Mouse (Mus musculus) adrenal gland (tissue): ENCODE measurements around the gene Gm5475.
"Not testable (repeated sequence)": the region's sequence is repeated elsewhere in the genome, so short reads cannot be mapped to it uniquely, and the experiment has no call there.

Source experiments
- intact Hi-C: fragments of 180-260 bp; cut with DNase I; formaldehyde crosslinking; loops from one replicate; pipeline ENCODE4 v1.15.1; 2025
- long read RNA-seq, 2 experiments: library from polyadenylated mRNA; unstranded; transcript quantifications; one replicate each; pipeline ENCODE4 v2.0.0; 2020; ENCODE audit warnings: borderline replicate concordance in 1 of 2; ENCODE audit not compliant: insufficient replicate concordance in 1 of 2

Gm5475 gene
- long read RNA-seq, experiment 1, partial matches to known transcripts: 0 of 1 reads
- long read RNA-seq, experiment 1, other reads (novel, unspliced or antisense): 1 of 1 reads
- long read RNA-seq, experiment 2: 0 reads

DNA sequence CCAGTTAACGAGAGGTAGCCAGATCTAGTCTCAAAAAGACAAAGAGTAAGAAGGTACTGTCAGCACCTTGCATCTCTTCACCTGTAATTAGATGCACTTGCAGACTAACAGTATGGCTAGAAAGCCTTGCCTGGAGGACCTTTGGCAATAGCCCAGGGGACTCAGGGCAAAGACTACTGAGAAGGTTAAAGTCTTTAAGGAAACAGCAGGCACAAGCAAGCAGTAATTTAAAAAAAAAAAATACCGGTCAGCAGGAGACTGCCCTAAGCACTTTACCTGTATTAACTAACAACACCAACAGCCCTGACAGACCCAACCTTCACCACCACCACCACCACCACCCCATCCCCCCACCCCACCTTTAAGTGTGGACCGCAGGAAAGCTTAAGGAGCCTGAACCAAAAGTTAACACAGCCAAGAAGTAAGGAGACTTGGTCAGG is at the start of gene Gm5475:
Gene Gm5475, plus strand, starts transcription at position 390 of the 440 bp plus-strand sequence.
- intact Hi-C loops: not testable (repeated sequence)

GRCm38 (mm10) chr15:100375066-100375465 is 46.9 kb upstream of the Gm5475 start:
- intact Hi-C loops: loop anchor here (10.0 kb wide), 1 partner anchor 110 kb away; no protein-coding TSS in a partner anchor

DNA sequence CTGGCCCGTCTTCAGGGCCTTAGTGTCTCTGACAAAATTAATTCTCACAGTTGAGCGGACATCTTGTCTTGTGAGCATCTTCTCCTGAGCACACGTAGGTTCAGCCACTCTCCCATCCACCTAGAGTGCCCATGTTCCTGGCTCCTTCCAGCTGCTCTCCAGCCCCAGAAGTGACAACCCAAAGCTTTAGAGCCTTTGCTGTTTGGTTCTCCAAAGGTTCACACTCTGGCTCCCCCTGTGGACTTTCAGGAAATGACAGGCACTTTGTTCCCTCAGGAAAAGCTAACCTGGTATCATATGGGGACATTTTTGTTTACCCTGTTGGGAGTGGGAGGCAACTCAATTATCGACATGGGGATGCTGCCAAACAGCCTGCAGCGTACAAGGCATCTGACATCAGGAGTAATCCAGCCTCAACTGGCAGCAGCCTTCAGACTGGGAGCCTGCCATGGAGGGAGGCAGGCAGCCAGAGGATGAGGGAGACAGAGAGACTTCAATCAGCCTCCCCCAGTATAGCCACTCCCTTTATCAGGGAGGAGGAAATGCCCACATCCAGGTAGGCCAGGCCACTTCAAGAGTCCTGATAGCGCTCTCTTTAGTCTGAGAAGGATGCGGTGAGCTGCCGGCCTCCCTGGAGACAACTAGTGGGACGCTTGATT is 44.0 kb upstream of the Gm5475 start:
- intact Hi-C loops: loop anchor here (10.0 kb wide), 1 partner anchor 113 kb away; no protein-coding TSS in a partner anchor

DNA sequence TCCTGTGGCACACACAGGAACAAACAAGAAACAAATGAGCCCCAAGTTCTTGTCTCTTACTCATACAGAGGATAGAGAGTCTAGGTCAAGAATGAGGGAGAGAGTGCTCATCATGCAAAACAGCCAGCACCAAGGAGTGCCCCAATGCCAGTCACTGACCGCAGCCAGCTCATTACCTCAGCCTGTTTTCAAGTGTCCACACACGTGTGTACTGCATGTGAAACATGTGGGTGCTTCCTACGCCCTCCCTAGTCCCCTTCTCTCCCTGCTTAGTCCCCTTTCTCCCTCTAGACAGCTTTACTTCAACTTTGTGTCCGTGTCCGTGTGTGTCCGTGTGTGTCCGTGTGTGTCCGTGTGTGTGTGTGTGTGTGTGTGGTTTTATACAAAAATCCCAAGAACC is 42.3 kb upstream of the Gm5475 start:
- intact Hi-C loops: loop anchor here (10.0 kb wide), 1 partner anchor 115 kb away; no protein-coding TSS in a partner anchor

GRCm38 (mm10) chr15:100380104-100380503 is 41.8 kb upstream of the Gm5475 start:
- intact Hi-C loops: no loop called here

- intact Hi-C loops: no loop called here
Observed at GRCm38 (mm10) chr15:100385705-100386104, 36.2 kb upstream of the Gm5475 start.

DNA sequence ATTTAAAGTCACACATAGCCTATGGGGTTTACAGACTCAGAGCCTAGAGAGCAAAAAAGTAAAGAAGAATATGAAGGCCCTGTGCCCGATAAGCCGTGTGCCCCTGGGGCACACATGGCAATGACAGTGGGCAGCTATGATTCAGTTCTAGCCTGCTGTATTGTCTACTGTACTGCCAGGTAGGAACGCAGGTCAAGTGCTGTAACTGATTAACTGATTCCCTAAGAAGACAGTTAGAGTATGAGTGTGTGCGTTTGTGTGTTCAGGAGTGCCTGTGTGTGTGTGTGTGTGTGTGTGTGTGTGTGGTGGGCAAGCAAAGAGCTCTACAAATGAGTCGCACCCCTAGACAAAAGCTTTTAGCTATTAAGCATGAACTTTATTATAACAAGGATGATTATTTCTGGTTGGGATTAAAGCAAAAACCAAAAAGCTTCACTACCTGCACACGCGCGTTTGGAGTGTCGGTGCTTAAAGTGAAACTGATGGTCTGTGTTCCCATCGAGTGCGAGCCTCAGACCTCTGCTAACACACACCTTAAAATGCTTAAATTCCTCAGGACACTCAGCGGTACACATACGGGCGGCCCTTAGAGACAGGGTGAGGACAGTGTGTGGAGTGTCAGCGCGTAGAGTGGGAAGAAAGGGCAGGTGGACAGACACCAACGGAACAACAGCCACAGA is 34.3 kb upstream of the Gm5475 start:
- intact Hi-C loops: no loop called here

DNA sequence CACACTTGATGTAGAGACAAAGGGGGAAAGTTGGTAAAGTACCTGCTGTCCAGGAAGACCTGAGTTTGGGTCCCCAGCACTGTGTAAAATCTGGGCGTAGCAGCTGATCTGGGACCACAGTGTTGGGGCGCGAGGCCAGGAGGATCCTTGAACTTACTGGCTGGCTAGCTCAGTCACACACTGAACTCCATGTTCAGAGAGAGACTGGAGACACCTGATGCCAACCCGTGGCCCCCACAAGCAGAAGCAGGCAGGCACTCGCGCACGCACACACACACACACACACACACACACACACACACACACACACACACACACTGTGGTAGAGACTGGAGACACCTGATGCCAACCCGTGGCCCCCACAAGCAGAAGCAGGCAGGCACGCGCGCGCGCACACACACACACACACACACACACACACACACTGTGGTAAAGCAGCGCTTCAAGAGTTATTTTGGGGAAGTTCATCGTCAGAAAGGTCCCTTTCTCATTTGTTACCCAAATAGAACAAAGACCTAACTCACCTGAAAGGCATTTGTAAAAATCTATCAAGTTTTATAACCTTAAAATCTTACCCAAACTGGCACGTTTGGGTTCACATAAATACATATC is 33.6 kb upstream of the Gm5475 start:
- intact Hi-C loops: no loop called here

GRCm38 (mm10) chr15:100388886-100389285 is 33.1 kb upstream of the Gm5475 start:
- intact Hi-C loops: no loop called here

GRCm38 (mm10) chr15:100391066-100391465 is 30.9 kb upstream of the Gm5475 start:
- intact Hi-C loops: loop anchor here (5.0 kb wide), 1 partner anchor 66 kb away; no protein-coding TSS in a partner anchor

- intact Hi-C loops: loop anchor here (5.0 kb wide), 1 partner anchor 66 kb away; no protein-coding TSS in a partner anchor
Observed at GRCm38 (mm10) chr15:100391599-100391998, 30.3 kb upstream of the Gm5475 start.

- intact Hi-C loops: loop anchor here (5.0 kb wide), 1 partner anchor 64 kb away; no protein-coding TSS in a partner anchor
Observed at GRCm38 (mm10) chr15:100393016-100393415, 28.9 kb upstream of the Gm5475 start.

DNA sequence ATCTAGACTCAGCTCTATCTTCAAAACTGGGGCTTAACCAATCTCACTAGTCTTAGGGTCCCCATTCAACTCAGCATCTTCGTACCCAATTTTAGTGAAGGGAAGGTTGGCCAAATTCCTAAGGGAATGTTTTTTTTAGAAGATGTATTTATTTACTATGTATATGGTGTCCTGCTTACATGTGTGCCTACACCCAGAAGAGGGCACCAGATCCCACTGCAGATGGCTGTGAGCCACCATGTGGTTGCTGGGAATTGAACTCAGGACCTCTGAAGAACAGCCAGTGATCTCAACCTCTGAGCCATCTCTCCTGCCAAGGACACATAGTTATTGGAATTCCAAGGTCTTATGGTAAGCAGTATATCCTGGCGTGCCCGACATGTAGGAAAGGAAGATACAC is 26.4 kb upstream of the Gm5475 start:
- intact Hi-C loops: no loop called here

- intact Hi-C loops: loop anchor here (5.0 kb wide), 1 partner anchor 52 kb away; no protein-coding TSS in a partner anchor
Observed at GRCm38 (mm10) chr15:100400592-100401250, 21.2 kb upstream of the Gm5475 start.

DNA sequence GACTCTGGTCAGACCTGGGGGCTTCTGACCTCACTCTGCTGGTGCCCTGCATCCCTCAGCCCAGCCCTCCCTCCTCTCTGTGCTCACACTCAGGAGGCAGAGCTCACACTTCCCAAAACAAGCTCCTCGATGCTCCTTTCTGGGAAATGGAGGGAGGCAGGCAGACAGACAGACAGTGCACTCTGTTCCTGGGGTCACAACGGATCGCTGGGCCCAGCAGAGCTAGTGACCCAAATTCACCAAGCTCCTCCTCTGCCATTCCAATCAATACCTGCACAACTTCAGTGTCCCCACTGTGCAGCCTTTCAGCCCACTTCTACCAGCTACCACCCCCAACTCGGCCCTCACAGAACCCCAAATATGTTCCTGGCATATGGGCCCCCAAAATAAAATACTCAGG is 20.1 kb upstream of the Gm5475 start:
- intact Hi-C loops: loop anchor here (5.0 kb wide), 1 partner anchor 50 kb away; no protein-coding TSS in a partner anchor

DNA sequence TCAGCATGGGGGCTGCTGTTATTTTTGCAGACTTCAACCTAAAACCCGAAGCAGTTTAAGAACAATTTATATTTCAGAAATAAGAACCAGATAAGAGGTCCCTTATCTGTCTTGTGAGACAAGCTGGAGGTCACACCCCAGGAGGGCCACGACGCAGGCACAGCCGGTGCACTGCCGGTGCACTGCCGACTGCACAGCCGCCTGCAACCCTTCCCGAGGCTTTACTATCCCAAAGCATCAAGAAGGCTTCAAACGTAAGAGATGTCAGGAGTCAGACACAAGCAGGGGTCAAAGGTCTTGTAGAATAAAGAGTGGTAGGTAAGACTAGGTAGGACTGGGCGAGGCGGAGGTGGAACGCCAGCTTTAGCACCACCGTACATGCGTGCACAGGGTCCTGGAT is 19.6 kb upstream of the Gm5475 start:
- intact Hi-C loops: loop anchor here (5.0 kb wide), 1 partner anchor 50 kb away; no protein-coding TSS in a partner anchor

DNA sequence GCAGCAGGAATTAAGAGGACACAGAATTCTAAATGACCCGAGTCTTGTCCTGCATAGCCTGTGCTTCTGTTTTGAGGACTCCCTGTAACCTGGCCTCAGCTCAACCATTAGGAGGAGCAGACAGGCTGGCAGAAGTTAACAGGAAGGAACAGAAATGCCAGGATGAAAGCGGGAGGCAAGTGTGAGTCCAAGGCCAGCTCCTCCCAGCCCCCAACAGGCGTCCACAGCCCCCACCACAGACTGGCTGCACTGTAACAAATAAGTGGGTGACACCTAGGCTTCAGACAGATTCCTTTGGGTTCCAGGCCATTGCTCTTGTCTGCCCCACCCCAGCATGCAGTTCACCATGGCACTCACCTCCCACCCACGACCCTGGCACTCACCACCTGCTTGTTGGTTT is 19.1 kb upstream of the Gm5475 start:
- intact Hi-C loops: loop anchor here (5.0 kb wide), 1 partner anchor 50 kb away; no protein-coding TSS in a partner anchor

- intact Hi-C loops: loop anchor here (5.0 kb wide), 1 partner anchor 49 kb away; no protein-coding TSS in a partner anchor
Observed at GRCm38 (mm10) chr15:100403318-100404000, 18.5 kb upstream of the Gm5475 start.

- intact Hi-C loops: no loop called here
Observed at GRCm38 (mm10) chr15:100406088-100406487, 15.9 kb upstream of the Gm5475 start.
